Mouse (Mus musculus) frontal cortex, postnatal 25 days (tissue): ENCODE measurements around the gene Rhog.

Experiments
- DNase-seq, 2 experiments: peaks; one replicate each; pipeline ENCODE4 v3.0.0; 2022; ENCODE audit warnings: low spot score in 2 of 2

Rhog gene

GRCm38 (mm10) chr7:102222336-102222735 lies 33.5 kb downstream of the Rhog start:
- no peak for DNase-seq

GRCm38 (mm10) chr7:102221899-102222298 lies 34.0 kb downstream of the Rhog start:
- no peak for DNase-seq

GRCm38 (mm10) chr7:102211071-102211470 lies 44.8 kb downstream of the Rhog start:
- no peak for DNase-seq

- DNase-seq, result peak; percentile 96 to 98
These were observed 45.8 kb downstream of the Rhog start, which contains the start of the genes Nup98 and Pgap2 for GRCm38 (mm10) chr7:102209756-102210721. Gene Nup98 (minus strand): TSS chr7:102210176. Gene Pgap2 (plus strand): TSS chr7:102210208.

GRCm38 (mm10) chr7:102208806-102209363 lies 47.0 kb downstream of the Rhog start:
- no peak for DNase-seq

- no peak for DNase-seq
These were observed 50.2 kb downstream of the Rhog start for GRCm38 (mm10) chr7:102205646-102206045.

GRCm38 (mm10) chr7:102204296-102204857 lies 51.5 kb downstream of the Rhog start:
- DNase-seq, result no peak

GRCm38 (mm10) chr7:102200996-102201785 lies 54.7 kb downstream of the Rhog start:
- no peak for DNase-seq

GRCm38 (mm10) chr7:102200576-102200975 lies 55.3 kb downstream of the Rhog start:
- DNase-seq, result no peak

GRCm38 (mm10) chr7:102192356-102192755 lies 63.5 kb downstream of the Rhog start:
- no peak for DNase-seq
